Mouse (Mus musculus) liver, embryonic 12.5 days (tissue): Measurements from ENCODE around the gene Nras. TPM values are rescaled to one million over a fixed set of nuclear protein-coding genes. Genes with fewer than 3 reads are reported as not detected.

Experiments used
- ATAC-seq: fragments of 200-750 bp; cut with Nextera tagmentation; 2 replicates; pipeline ENCODE4 v1.8.0; 2017; ENCODE audit warnings: moderate number of reproducible peaks, mild to moderate bottlenecking, moderate library complexity
- H3K27ac ChIP-seq: fragments of 300-500 bp; sonication (generic); 2 replicates; pipeline ENCODE4 v1.5.1; 2016; ENCODE audit warnings: mild to moderate bottlenecking
- H3K27me3 ChIP-seq: fragments of 300-500 bp; sonication (generic); replicated peaks from 2 replicates; pipeline ENCODE4 v1.6.1; 2016; ENCODE audit warnings: mild to moderate bottlenecking, moderate library complexity
- H3K36me3 ChIP-seq: fragments of 300-500 bp; sonication (generic); 2 replicates; pipeline ENCODE4 v1.6.1; 2016; ENCODE audit warnings: mild to moderate bottlenecking, moderate library complexity
- H3K4me1 ChIP-seq: fragments of 300-500 bp; sonication (generic); 2 replicates; pipeline ENCODE4 v1.6.1; 2016
- H3K4me2 ChIP-seq: fragments of 300-500 bp; sonication (generic); 2 replicates; pipeline ENCODE4 v1.6.1; 2016; ENCODE audit warnings: mild to moderate bottlenecking, moderate library complexity
- H3K4me3 ChIP-seq: fragments of 300-500 bp; sonication (generic); 2 replicates; pipeline ENCODE4 v1.5.1; 2016; ENCODE audit warnings: mild to moderate bottlenecking, moderate library complexity
- H3K9ac ChIP-seq: fragments of 300-500 bp; sonication (generic); 2 replicates; pipeline ENCODE4 v1.6.1; 2016; ENCODE audit warnings: mild to moderate bottlenecking, moderate library complexity
- H3K9me3 ChIP-seq: fragments of 300-500 bp; sonication (generic); replicated peaks from 2 replicates; pipeline ENCODE4 v1.6.1; 2016; ENCODE audit warnings: mild to moderate bottlenecking, moderate library complexity
- WGBS: fragments of 180-500 bp; shearing (Covaris S2); methylation state at CpG from one replicate; pipeline ENCODE4 v1.1.7; 2016; ENCODE audit not compliant: insufficient replicate concordance; 5-methylcytosine and 5-hydroxymethylcytosine counted together
- polyA plus RNA-seq: library from polyadenylated mRNA; unstranded; fragments of >200 nt; fragmentation: Nextera tagmentation; extraction: Ambion mirVana; gene quantifications from 2 replicates; pipeline ENCODE4 v1.2.1, GENCODE M21; 2016

The Nras gene
- polyA plus RNA-seq, 1 experiment from 2014 or later = 59.4 TPM

- H3K4me2 ChIP-seq = no peak overlapping the region
- H3K9me3 ChIP-seq = no peaks in the 10 kb centered on the region
- H3K4me3 ChIP-seq = no peak overlapping the region
- H3K9ac ChIP-seq = no peak overlapping the region
- no peaks in the 10 kb centered on the region for H3K27me3 ChIP-seq
- WGBS = 82% methylated on average over 6 of the region's 6 CpGs
- no peak overlapping the region for H3K27ac ChIP-seq
- ATAC-seq = no peak
- H3K4me1 ChIP-seq = no peaks in the 10 kb centered on the region
- peaks cover 51% of the 10 kb centered on the region for H3K36me3 ChIP-seq
These were observed 10.9 kb downstream of the Nras start for GRCm38 (mm10) chr3:103068971-103069370.

GRCm38 (mm10) chr3:103073771-103074170 is 15.7 kb downstream of the Nras start, which contains the start of gene Ampd1:
Gene Ampd1 (plus strand): TSS chr3:103074014.
- no peak within 1 kb of the TSS for H3K4me2 ChIP-seq
- ATAC-seq = no peak
- H3K36me3 ChIP-seq = peaks cover 7% of the 10 kb centered on the region
- no peaks in the 10 kb centered on the region for H3K27me3 ChIP-seq
- 61% methylated on average over 5 of the region's 5 CpGs for WGBS
- H3K9me3 ChIP-seq = no peaks in the 10 kb centered on the region
- no peaks in the 10 kb centered on the region for H3K4me1 ChIP-seq
- no peak within 1 kb of the TSS for H3K27ac ChIP-seq
- no peak within 1 kb of the TSS for H3K9ac ChIP-seq
- H3K4me3 ChIP-seq = no peak within 1 kb of the TSS

GRCm38 (mm10) chr3:103075871-103076270 is 17.8 kb downstream of the Nras start:
- Histone ChIP-seq H3K9me3 (no peaks in the 10 kb centered on the region), H3K27ac (no peak overlapping the region), H3K4me1 (no peaks in the 10 kb centered on the region), H3K9ac (no peak overlapping the region), H3K4me3 (no peak overlapping the region), H3K27me3 (no peaks in the 10 kb centered on the region), H3K4me2 (no peak overlapping the region), H3K36me3 (no peaks in the 10 kb centered on the region)
- WGBS = 83% methylated on average over 9 of the region's 9 CpGs
- no peak for ATAC-seq

GRCm38 (mm10) chr3:103076476-103076875 is 18.4 kb downstream of the Nras start:
- no peaks in the 10 kb centered on the region for H3K9me3 ChIP-seq
- H3K27me3 ChIP-seq = no peaks in the 10 kb centered on the region
- no peak overlapping the region for H3K9ac ChIP-seq
- no peak overlapping the region for H3K4me2 ChIP-seq
- 76% methylated on average over 9 of the region's 9 CpGs for WGBS
- no peak overlapping the region for H3K4me3 ChIP-seq
- H3K4me1 ChIP-seq = no peaks in the 10 kb centered on the region
- no peak overlapping the region for H3K27ac ChIP-seq
- no peaks in the 10 kb centered on the region for H3K36me3 ChIP-seq
- ATAC-seq = no peak

- 77% methylated on average over 9 of the region's 9 CpGs for WGBS
- Histone ChIP-seq H3K9me3 (no peaks in the 10 kb centered on the region), H3K27me3 (no peaks in the 10 kb centered on the region), H3K4me3 (no peak overlapping the region), H3K4me2 (no peak overlapping the region), H3K36me3 (no peaks in the 10 kb centered on the region), H3K9ac (no peak overlapping the region), H3K27ac (no peak overlapping the region), H3K4me1 (no peaks in the 10 kb centered on the region)
- ATAC-seq = no peak
These were observed 21.2 kb downstream of the Nras start for GRCm38 (mm10) chr3:103079301-103079700.

GRCm38 (mm10) chr3:103081051-103081450 is 23.0 kb downstream of the Nras start:
- no peak overlapping the region for H3K4me3 ChIP-seq
- no peaks in the 10 kb centered on the region for H3K27me3 ChIP-seq
- no peak for ATAC-seq
- WGBS = 65% methylated on average over 11 of the region's 11 CpGs
- H3K9ac ChIP-seq = no peak overlapping the region
- H3K4me1 ChIP-seq = no peaks in the 10 kb centered on the region
- no peaks in the 10 kb centered on the region for H3K9me3 ChIP-seq
- no peak overlapping the region for H3K4me2 ChIP-seq
- H3K36me3 ChIP-seq = no peaks in the 10 kb centered on the region
- H3K27ac ChIP-seq = no peak overlapping the region

- Histone ChIP-seq H3K4me3 (no peak overlapping the region), H3K27me3 (no peaks in the 10 kb centered on the region), H3K4me2 (no peak overlapping the region), H3K36me3 (no peaks in the 10 kb centered on the region), H3K9ac (no peak overlapping the region), H3K27ac (no peak overlapping the region), H3K4me1 (no peaks in the 10 kb centered on the region), H3K9me3 (no peaks in the 10 kb centered on the region)
- WGBS = 81% methylated on average over 17 of the region's 17 CpGs
- ATAC-seq = no peak
These were observed 23.9 kb downstream of the Nras start for GRCm38 (mm10) chr3:103081861-103082453.

- H3K4me2 ChIP-seq = no peak overlapping the region
- H3K27me3 ChIP-seq = no peaks in the 10 kb centered on the region
- no peak overlapping the region for H3K9ac ChIP-seq
- H3K4me3 ChIP-seq = no peak overlapping the region
- no peaks in the 10 kb centered on the region for H3K4me1 ChIP-seq
- 65% methylated on average over 5 of the region's 5 CpGs for WGBS
- no peak overlapping the region for H3K27ac ChIP-seq
- H3K36me3 ChIP-seq = no peaks in the 10 kb centered on the region
- no peak for ATAC-seq
- no peaks in the 10 kb centered on the region for H3K9me3 ChIP-seq
These were observed 24.7 kb downstream of the Nras start for GRCm38 (mm10) chr3:103082761-103083160.

GRCm38 (mm10) chr3:103085986-103086385 is 27.9 kb downstream of the Nras start:
- no peaks in the 10 kb centered on the region for H3K4me1 ChIP-seq
- 54% methylated on average over 3 of the region's 3 CpGs for WGBS
- H3K9ac ChIP-seq = no peak overlapping the region
- H3K27ac ChIP-seq = no peak overlapping the region
- H3K9me3 ChIP-seq = no peaks in the 10 kb centered on the region
- H3K36me3 ChIP-seq = no peaks in the 10 kb centered on the region
- no peak overlapping the region for H3K4me3 ChIP-seq
- no peak overlapping the region for H3K4me2 ChIP-seq
- H3K27me3 ChIP-seq = no peaks in the 10 kb centered on the region
- ATAC-seq = no peak

GRCm38 (mm10) chr3:103091753-103092152 is 33.7 kb downstream of the Nras start:
- ATAC-seq = no peak
- H3K4me1 ChIP-seq = peaks cover 5% of the 10 kb centered on the region
- H3K4me3 ChIP-seq = no peak overlapping the region
- H3K9me3 ChIP-seq = no peaks in the 10 kb centered on the region
- H3K27ac ChIP-seq = no peak overlapping the region
- WGBS = 52% methylated on average over 2 of the region's 2 CpGs
- no peak overlapping the region for H3K9ac ChIP-seq
- H3K4me2 ChIP-seq = no peak overlapping the region
- H3K36me3 ChIP-seq = no peaks in the 10 kb centered on the region
- peaks cover 14% of the 10 kb centered on the region for H3K27me3 ChIP-seq

- Histone ChIP-seq H3K4me1 (peaks cover 25% of the 10 kb centered on the region), H3K9ac (no peak overlapping the region), H3K4me3 (no peak overlapping the region), H3K36me3 (no peaks in the 10 kb centered on the region), H3K9me3 (no peaks in the 10 kb centered on the region), H3K4me2 (no peak overlapping the region), H3K27ac (no peak overlapping the region), H3K27me3 (peaks cover 18% of the 10 kb centered on the region)
- 64% methylated on average over 23 of the region's 23 CpGs for WGBS
- no peak for ATAC-seq
These were observed 40.6 kb downstream of the Nras start for GRCm38 (mm10) chr3:103098662-103099061.

GRCm38 (mm10) chr3:103099667-103100066 is 41.6 kb downstream of the Nras start:
- Histone ChIP-seq H3K4me3 (no peak overlapping the region), H3K9me3 (no peaks in the 10 kb centered on the region), H3K36me3 (no peaks in the 10 kb centered on the region), H3K9ac (no peak overlapping the region), H3K27me3 (peaks cover 12% of the 10 kb centered on the region), H3K4me2 (no peak overlapping the region), H3K4me1 (peaks cover 36% of the 10 kb centered on the region), H3K27ac (no peak overlapping the region)
- no peak for ATAC-seq
- 62% methylated on average over 6 of the region's 6 CpGs for WGBS

- Histone ChIP-seq H3K4me3 (no peak overlapping the region), H3K9ac (no peak overlapping the region), H3K36me3 (no peaks in the 10 kb centered on the region), H3K27ac (no peak overlapping the region), H3K27me3 (peaks cover 9% of the 10 kb centered on the region; the same call in 1 of the 2 replicates), H3K4me1 (peaks cover 43% of the 10 kb centered on the region), H3K9me3 (no peaks in the 10 kb centered on the region), H3K4me2 (no peak overlapping the region)
- ATAC-seq = no peak
- 30% methylated on average over 2 of the region's 2 CpGs for WGBS
These were observed 42.6 kb downstream of the Nras start for GRCm38 (mm10) chr3:103100735-103101134.
